In genomic region chr13:68049731-68050130, GRCm38 (mm10) we compare ENCODE assay signal across 7 mouse cellular contexts.
DNase-seq lines count a peak whose midpoint lies in the region; ATAC-seq and TF ChIP-seq lines count a peak whose summit lies in the region.
"Not testable (repeated sequence)": the region's sequence is repeated elsewhere in the genome, so short reads cannot be mapped to it uniquely, and the experiment has no call there.

No protein-coding gene starts in this region.

- H3K27me3 ChIP-seq in hindbrain, embryonic 11.5 days (ENCODE audit: control insufficient read depth, insufficient read depth, low read length); liver, postnatal 0 days (ENCODE audit: insufficient read depth, low read length): not testable (repeated sequence)

- H3K27ac ChIP-seq in hindbrain, embryonic 11.5 days (ENCODE audit: low read depth, low read length); liver, postnatal 0 days (ENCODE audit: low read depth): not testable (repeated sequence)

- not testable (repeated sequence) for H3K4me1 ChIP-seq in hindbrain, embryonic 11.5 days (replicated peaks; ENCODE audit: control insufficient read depth, insufficient read depth, low read length); liver, postnatal 0 days (ENCODE audit: insufficient read depth)

- not testable (repeated sequence) for TF ChIP-seq EP300 in liver, postnatal 0 days (IDR thresholded peaks at IDR 0.05; ENCODE audit: low read depth)

- not testable (repeated sequence) for H3K4me3 ChIP-seq in hindbrain, embryonic 11.5 days (ENCODE audit: low read depth, low read length); liver, postnatal 0 days (ENCODE audit: low read depth, low read length)

- DNase-seq in adrenal gland, postnatal 14 days, result peak; percentile 7
- DNase-seq in hindbrain, embryonic 11.5 days (ENCODE audit: low spot score), result peak; percentile 17
- peak; percentile 13 for DNase-seq in kidney, adult 9 months
- peak; percentile 9 for DNase-seq in left cerebral cortex, adult 11 months (ENCODE audit: low spot score)
- peak; percentile 14 for DNase-seq in liver, postnatal 0 days
- peak; percentile 24 for DNase-seq in retina, postnatal 1 day

- H3K9me3 ChIP-seq in hindbrain, embryonic 11.5 days (ENCODE audit: control insufficient read depth, low read length); liver, postnatal 0 days (ENCODE audit: low read length): not testable (repeated sequence)

- H3K4me2 ChIP-seq in hindbrain, embryonic 11.5 days (replicated peaks; ENCODE audit: low read depth, low read length); liver, postnatal 0 days (ENCODE audit: low read depth, low read length): not testable (repeated sequence)

- not testable (repeated sequence) for H3K36me3 ChIP-seq in hindbrain, embryonic 11.5 days (ENCODE audit: control insufficient read depth, insufficient read depth, low read length); liver, postnatal 0 days (replicated peaks; ENCODE audit: insufficient read depth, low read length)

- WGBS in hindbrain, embryonic 11.5 days, result 25% methylated on average over 8 of the region's 8 CpGs
- WGBS in liver, postnatal 0 days (ENCODE audit: insufficient replicate concordance), result 14% methylated on average over 8 of the region's 8 CpGs

- not testable (repeated sequence) for H3K9ac ChIP-seq in hindbrain, embryonic 11.5 days (ENCODE audit: low read depth, low read length); liver, postnatal 0 days (replicated peaks)

- ATAC-seq in frontal cortex, adult (ENCODE audit: low TSS enrichment), result 0 out of 2 replicates have a peak, but pooled peaks have one; percentile 44
- not testable (repeated sequence) for ATAC-seq in hindbrain, embryonic 11.5 days (ENCODE audit: low FRiP score); liver, postnatal 0 days

- peak; percentile 43 for TF ChIP-seq CTCF in liver, postnatal 0 days (IDR thresholded peaks at IDR 0.05; ENCODE audit: low read depth)
